Mouse (Mus musculus) myocyte (in vitro differentiated cells): ENCODE measurements around the gene Man1c1. TPM values are rescaled to one million over a fixed set of nuclear protein-coding genes. Genes with fewer than 3 reads are reported as not detected.

Source experiments
- H3K27me3 ChIP-seq: one replicate; pipeline ENCODE4 v1.6.1; 2011; ENCODE audit not compliant: control insufficient read depth, insufficient read depth, insufficient read length
- H3K36me3 ChIP-seq: one replicate; pipeline ENCODE4 v1.6.1; 2011; ENCODE audit not compliant: control insufficient read depth, insufficient read depth
- H3K4me2 ChIP-seq: one replicate; pipeline ENCODE4 v1.6.1; 2011; ENCODE audit warnings: low read depth, control low read depth
- H3K4me3 ChIP-seq: one replicate; pipeline ENCODE4 v1.5.1; 2011; ENCODE audit warnings: mild to moderate bottlenecking, control low read depth, moderate library complexity
- H3K79me2 ChIP-seq: one replicate; pipeline ENCODE4 v1.6.1; 2011; ENCODE audit not compliant: control insufficient read depth, insufficient read depth
- H3ac ChIP-seq: one replicate; pipeline ENCODE4 v1.6.1; 2011; ENCODE audit not compliant: control insufficient read depth, insufficient read length
- CEBPB ChIP-seq: IDR thresholded peaks from 2 replicates; pipeline ENCODE4 v1.6.1; 2011; ENCODE audit warnings: mild to moderate bottlenecking, moderate library complexity; ENCODE audit not compliant: poor library complexity, insufficient read depth, severe bottlenecking
- E2F4 ChIP-seq: IDR thresholded peaks from one replicate; pipeline ENCODE4 v1.6.1; 2011; ENCODE audit warnings: mild to moderate bottlenecking, control low read depth, moderate library complexity; ENCODE audit not compliant: insufficient read depth
- MAX ChIP-seq: IDR thresholded peaks from one replicate; pipeline ENCODE4 v1.6.1; 2011; ENCODE audit warnings: low read depth, mild to moderate bottlenecking, control low read depth
- MYOD1 ChIP-seq, 3 experiments: IDR thresholded peaks; one replicate each; pipeline ENCODE4 v1.6.1; 2011; ENCODE audit warnings: control low read depth in 2 of 3, low read depth in 2 of 3, mild to moderate bottlenecking in 2 of 3, moderate library complexity in 1 of 3; ENCODE audit not compliant: insufficient read length in 2 of 3, control insufficient read depth in 1 of 3
- MYOG ChIP-seq, 3 experiments: IDR thresholded peaks; one replicate each; pipeline ENCODE4 v1.6.1; 2011; ENCODE audit warnings: control low read depth in 2 of 3, low read depth in 2 of 3, mild to moderate bottlenecking in 2 of 3; ENCODE audit not compliant: insufficient read length in 2 of 3, control insufficient read depth in 1 of 3, insufficient read depth in 1 of 3
- POLR2A ChIP-seq: IDR thresholded peaks from one replicate; pipeline ENCODE4 v1.6.1; 2011; ENCODE audit warnings: low read depth, mild to moderate bottlenecking, control low read depth, moderate library complexity; ENCODE audit not compliant: insufficient read length
- POLR2AphosphoS2 ChIP-seq: IDR thresholded peaks from one replicate; pipeline ENCODE4 v1.6.1; 2011; ENCODE audit warnings: low read depth, control low read depth; ENCODE audit not compliant: insufficient read length
- REST ChIP-seq: IDR thresholded peaks from one replicate; pipeline ENCODE4 v1.6.1; 2011; ENCODE audit warnings: mild to moderate bottlenecking, control low read depth, moderate library complexity; ENCODE audit not compliant: insufficient read depth, insufficient read length
- SRF ChIP-seq: IDR thresholded peaks from one replicate; pipeline ENCODE4 v1.6.1; 2011; ENCODE audit warnings: low read depth; ENCODE audit not compliant: control insufficient read depth, insufficient read length
- TCF12 ChIP-seq: IDR thresholded peaks from one replicate; pipeline ENCODE4 v1.6.1; 2011; ENCODE audit warnings: mild to moderate bottlenecking, control low read depth; ENCODE audit not compliant: poor library complexity, insufficient read depth, severe bottlenecking
- TCF3 ChIP-seq: IDR thresholded peaks from one replicate; pipeline ENCODE4 v1.6.1; 2011; ENCODE audit warnings: low read depth, control low read depth; ENCODE audit not compliant: insufficient read length
- USF1 ChIP-seq: IDR thresholded peaks from one replicate; pipeline ENCODE4 v1.6.1; 2011; ENCODE audit warnings: low read depth, mild to moderate bottlenecking, control low read depth, moderate library complexity
- polyA plus RNA-seq: library from polyadenylated mRNA; unstranded; fragments of >200 nt; fragmentation: generic; extraction: Trizol; gene quantifications from one replicate; pipeline ENCODE4 v1.2.1, GENCODE M21; 2012; ENCODE audit warnings: missing spikeins

Gene Man1c1
- polyA plus RNA-seq, 1 experiment: 11.3 TPM

- H3K4me2 ChIP-seq: no peak overlapping the region
Measured at GRCm38 (mm10) chr4:134626350-134626749, 77.7 kb downstream of the Man1c1 start.

GRCm38 (mm10) chr4:134624109-134624862 lies 79.8 kb downstream of the Man1c1 start:
- TF ChIP-seq POLR2AphosphoS2: no peak
- TF ChIP-seq USF1: no peak
- no peak for TF ChIP-seq TCF12
- TF ChIP-seq MAX: no peak
- TF ChIP-seq POLR2A: no peak
- no peak for TF ChIP-seq MYOG (IDR thresholded peaks at IDR 0.05; ENCODE audit: control insufficient read depth in 1 of 3, insufficient read depth in 1 of 3, insufficient read length in 2 of 3, low read depth in 2 of 3)
- no peak overlapping the region for H3K4me3 ChIP-seq
- H3K79me2 ChIP-seq: no peaks in the 10 kb centered on the region
- no peak overlapping the region for H3K4me2 ChIP-seq
- no peaks in the 10 kb centered on the region for H3K27me3 ChIP-seq
- H3K36me3 ChIP-seq: no peaks in the 10 kb centered on the region
- H3ac ChIP-seq: no peak overlapping the region

More at GRCm38 (mm10) chr4:134626350-134626749, 77.7 kb downstream of the Man1c1 start:
- no peak overlapping the region for H3ac ChIP-seq
- no peaks in the 10 kb centered on the region for H3K36me3 ChIP-seq
- no peaks in the 10 kb centered on the region for H3K27me3 ChIP-seq
- H3K4me3 ChIP-seq: no peak overlapping the region
- TF ChIP-seq POLR2AphosphoS2 (no peak), TCF3 (no peak), USF1 (no peak), CEBPB (no peak), REST (no peak), MYOG (IDR thresholded peaks at IDR 0.05; ENCODE audit: control insufficient read depth in 1 of 3, insufficient read depth in 1 of 3, insufficient read length in 2 of 3, low read depth in 2 of 3) (no peak), E2F4 (no peak), MAX (no peak), MYOD1 (IDR thresholded peaks at IDR 0.05; ENCODE audit: control insufficient read depth in 1 of 3, insufficient read length in 2 of 3, low read depth in 2 of 3) (no peak), TCF12 (no peak), SRF (no peak), POLR2A (no peak)
- H3K79me2 ChIP-seq: no peaks in the 10 kb centered on the region

GRCm38 (mm10) chr4:134621695-134622094 lies 82.4 kb downstream of the Man1c1 start:
- Histone ChIP-seq H3ac (no peak overlapping the region), H3K79me2 (no peaks in the 10 kb centered on the region), H3K27me3 (no peaks in the 10 kb centered on the region), H3K4me2 (no peak overlapping the region), H3K36me3 (no peaks in the 10 kb centered on the region), H3K4me3 (no peak overlapping the region)
- TF ChIP-seq USF1: no peak
- no peak for TF ChIP-seq SRF

- no peak overlapping the region for H3ac ChIP-seq
- no peaks in the 10 kb centered on the region for H3K27me3 ChIP-seq
- H3K4me3 ChIP-seq: no peak overlapping the region
- no peaks in the 10 kb centered on the region for H3K79me2 ChIP-seq
- no peak for TF ChIP-seq TCF12
- TF ChIP-seq E2F4: no peak
- no peak for TF ChIP-seq USF1
- TF ChIP-seq REST: no peak
- no peak for TF ChIP-seq POLR2AphosphoS2
- no peak for TF ChIP-seq TCF3
- TF ChIP-seq POLR2A: no peak
- H3K36me3 ChIP-seq: no peaks in the 10 kb centered on the region
- H3K4me2 ChIP-seq: no peak overlapping the region
Measured at GRCm38 (mm10) chr4:134620246-134620645, 83.8 kb downstream of the Man1c1 start.

DNA sequence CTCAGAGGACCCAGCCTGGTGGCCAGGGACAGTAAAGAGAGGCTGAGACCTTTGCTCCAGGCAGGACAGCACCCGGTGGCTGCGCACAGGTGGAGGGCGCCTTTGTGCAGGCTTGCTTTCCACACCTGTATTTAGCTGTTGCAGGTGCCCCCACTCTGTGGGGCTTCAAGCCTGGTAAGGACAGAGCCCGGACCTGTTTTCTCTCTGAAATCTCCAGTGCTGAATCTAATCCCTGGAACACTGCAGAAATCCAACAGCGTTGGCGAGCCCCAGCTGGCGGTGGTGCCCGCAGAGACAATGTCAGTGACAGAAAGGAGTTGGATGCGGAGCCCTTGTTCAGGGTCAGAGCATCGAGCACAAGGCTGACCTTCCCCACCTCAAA lies 84.6 kb downstream of the Man1c1 start:
- Histone ChIP-seq H3K4me2 (no peak overlapping the region), H3ac (no peak overlapping the region), H3K4me3 (no peak overlapping the region), H3K27me3 (no peaks in the 10 kb centered on the region), H3K79me2 (no peaks in the 10 kb centered on the region), H3K36me3 (no peaks in the 10 kb centered on the region)
- TF ChIP-seq SRF (no peak), TCF3 (no peak), MAX (no peak), CEBPB (no peak), POLR2AphosphoS2 (no peak), MYOG (IDR thresholded peaks at IDR 0.05; ENCODE audit: control insufficient read depth in 1 of 3, insufficient read depth in 1 of 3, insufficient read length in 2 of 3, low read depth in 2 of 3) (no peak), E2F4 (no peak), POLR2A (no peak)
